Mouse (Mus musculus): ENCODE data around the gene Fam71e1. TPM values are rescaled to one million over a fixed set of nuclear protein-coding genes. Genes with fewer than 3 reads are reported as not detected.

Fam71e1 gene
- 3.3 and 4.1 TPM in 2 replicates for polyA plus RNA-seq (2015; fragmentation: Nextera tagmentation; extraction: Ambion mirVana)

DNA sequence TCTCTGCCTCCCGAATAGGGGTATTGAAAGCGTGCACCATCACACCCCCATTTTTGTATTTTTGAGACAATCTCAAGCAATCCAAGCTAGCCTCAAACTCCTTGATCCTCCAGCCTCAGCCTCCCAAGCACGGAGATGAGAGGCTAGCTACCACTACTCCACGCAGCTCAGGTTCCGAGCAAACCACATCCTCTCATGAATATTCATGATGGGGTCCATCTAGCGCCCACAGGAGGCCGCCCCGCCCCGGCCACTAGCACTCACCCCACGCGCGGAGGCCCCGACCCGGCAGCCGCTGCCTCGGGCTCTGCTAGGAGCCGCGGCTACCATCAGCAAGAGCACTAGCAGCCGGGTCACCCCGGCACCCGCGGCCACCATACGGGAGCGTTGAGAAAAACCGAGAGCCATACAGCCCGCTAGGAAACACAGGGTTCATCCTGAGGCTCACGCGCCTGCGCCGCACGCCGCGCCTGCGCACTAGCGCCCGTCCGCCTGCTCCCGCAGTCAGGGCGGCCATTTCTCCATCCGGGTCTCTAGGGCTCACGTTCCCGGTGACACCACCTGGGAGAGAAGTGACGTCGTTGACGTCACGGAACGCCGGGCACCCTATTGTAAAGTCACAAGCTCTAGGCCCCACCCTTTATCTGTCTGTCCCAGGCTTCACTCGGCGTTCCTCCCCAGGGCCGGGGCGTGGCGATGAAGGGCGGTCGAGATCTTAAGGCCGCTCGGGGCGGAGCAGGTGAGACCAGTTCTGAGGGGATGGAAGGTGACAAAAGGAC is at the start of gene Fam71e1, which contains the start of gene Emc10:
Gene Fam71e1, plus strand, starts transcription at position 590 of the 779 bp plus-strand sequence.
Gene Emc10, minus strand, starts transcription at position 538 of the 779 bp plus-strand sequence.
- H3K9ac ChIP-seq (replicated peaks): peak within 1 kb of the TSS; percentile 70
- TF ChIP-seq CTCF (IDR thresholded peaks at IDR 0.05; ENCODE audit: low read depth) (peak; percentile 21; the same call in 1 of the 2 replicates), EP300 (IDR thresholded peaks at IDR 0.05; ENCODE audit: low read depth) (no peak; the same call in 1 of the 2 replicates)
- peak within 1 kb of the TSS; percentile 60 for H3K4me3 ChIP-seq (ENCODE audit: low read depth, low read length)
- H3K36me3 ChIP-seq (replicated peaks; ENCODE audit: insufficient read depth, low read length): peaks cover 17% of the 10 kb centered on the region
- peak within 1 kb of the TSS; percentile 81 for H3K4me2 ChIP-seq (ENCODE audit: low read depth, low read length)
- H3K27me3 ChIP-seq (ENCODE audit: insufficient read depth, low read length): no peaks in the 10 kb centered on the region
- H3K27ac ChIP-seq (ENCODE audit: low read depth): peak within 1 kb of the TSS; percentile 95
- H3K9me3 ChIP-seq (ENCODE audit: low read length): no peaks in the 10 kb centered on the region
- DNase-seq (peak; percentile 97), ATAC-seq (peak; percentile 96)
- H3K4me1 ChIP-seq (ENCODE audit: insufficient read depth): peaks cover 24% of the 10 kb centered on the region
- under 1% methylated on average over 58 of the region's 58 CpGs for WGBS (ENCODE audit: insufficient replicate concordance)

DNA sequence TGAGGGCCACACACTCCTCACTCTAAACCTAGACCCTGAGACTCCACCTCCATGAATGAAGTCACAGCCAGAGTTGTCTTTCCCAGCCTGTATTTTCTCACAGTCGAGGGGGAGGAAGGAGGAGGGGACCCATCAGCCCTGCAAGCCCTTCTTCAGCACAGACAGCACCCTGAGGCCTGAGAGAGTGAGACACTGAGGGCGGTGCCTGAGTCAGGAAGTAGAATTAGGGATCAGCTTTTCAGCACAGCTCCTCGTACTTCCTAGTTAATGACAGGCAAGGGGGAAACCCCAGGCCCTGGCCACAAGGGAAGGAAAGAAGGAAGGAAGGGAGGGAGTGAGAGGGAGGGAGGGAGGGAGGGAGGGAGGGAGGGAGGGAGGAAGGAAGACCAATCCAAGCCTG is 43.1 kb upstream of the Fam71e1 start:
- no peak for ATAC-seq
- H3K27me3 ChIP-seq (ENCODE audit: insufficient read depth, low read length): no peaks in the 10 kb centered on the region

DNA sequence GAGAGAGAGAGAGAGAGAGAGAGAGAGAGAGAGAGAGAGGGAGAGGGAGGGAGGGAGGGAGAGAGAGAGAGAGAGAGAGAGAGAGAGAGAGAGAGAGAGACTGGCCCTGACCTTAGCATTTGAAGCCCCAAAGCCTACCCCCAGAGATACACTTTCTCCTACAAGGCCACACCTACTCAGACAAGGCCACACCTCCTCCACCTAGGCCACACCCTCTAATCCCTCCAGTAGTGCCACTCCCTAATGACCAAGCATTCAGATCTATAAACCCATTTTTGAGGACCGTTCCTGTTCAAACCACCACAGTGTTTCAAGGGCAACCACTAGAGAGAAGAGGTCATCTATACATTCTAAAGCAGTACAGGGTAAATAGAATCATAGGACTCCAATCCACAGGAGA is 40.1 kb upstream of the Fam71e1 start:
- H3K9me3 ChIP-seq (ENCODE audit: low read length): no peaks in the 10 kb centered on the region
- WGBS (ENCODE audit: insufficient replicate concordance): 77% methylated on average over 1 of the region's 1 CpGs
- no peak for TF ChIP-seq EP300 (IDR thresholded peaks at IDR 0.05; ENCODE audit: low read depth)
- TF ChIP-seq CTCF (IDR thresholded peaks at IDR 0.05; ENCODE audit: low read depth): no peak
- peaks cover 4% of the 10 kb centered on the region; the same call in 1 of the 2 replicates for H3K4me1 ChIP-seq (ENCODE audit: insufficient read depth)
- H3K9ac ChIP-seq (replicated peaks): no peak overlapping the region
- H3K27ac ChIP-seq (ENCODE audit: low read depth): no peak overlapping the region
- DNase-seq: peak; percentile 26
- no peak for ATAC-seq
- H3K36me3 ChIP-seq (replicated peaks; ENCODE audit: insufficient read depth, low read length): no peaks in the 10 kb centered on the region
- no peak overlapping the region for H3K4me3 ChIP-seq (ENCODE audit: low read depth, low read length)
- H3K4me2 ChIP-seq (ENCODE audit: low read depth, low read length): no peak overlapping the region
- peaks cover 19% of the 10 kb centered on the region for H3K27me3 ChIP-seq (ENCODE audit: insufficient read depth, low read length)

More for the DNA sequence above, 43.1 kb upstream of the Fam71e1 start:
- WGBS (ENCODE audit: insufficient replicate concordance): 7% methylated on average over 3 of the region's 3 CpGs
- DNase-seq: no peak
- Histone ChIP-seq H3K9me3 (ENCODE audit: low read length) (no peaks in the 10 kb centered on the region), H3K27ac (ENCODE audit: low read depth) (no peak overlapping the region), H3K9ac (replicated peaks) (no peak overlapping the region), H3K36me3 (replicated peaks; ENCODE audit: insufficient read depth, low read length) (no peaks in the 10 kb centered on the region), H3K4me1 (ENCODE audit: insufficient read depth) (peaks cover 4% of the 10 kb centered on the region; the same call in 1 of the 2 replicates), H3K4me2 (ENCODE audit: low read depth, low read length) (no peak overlapping the region), H3K4me3 (ENCODE audit: low read depth, low read length) (no peak overlapping the region)
- no peak for TF ChIP-seq EP300 (IDR thresholded peaks at IDR 0.05; ENCODE audit: low read depth)
- TF ChIP-seq CTCF (IDR thresholded peaks at IDR 0.05; ENCODE audit: low read depth): no peak

DNA sequence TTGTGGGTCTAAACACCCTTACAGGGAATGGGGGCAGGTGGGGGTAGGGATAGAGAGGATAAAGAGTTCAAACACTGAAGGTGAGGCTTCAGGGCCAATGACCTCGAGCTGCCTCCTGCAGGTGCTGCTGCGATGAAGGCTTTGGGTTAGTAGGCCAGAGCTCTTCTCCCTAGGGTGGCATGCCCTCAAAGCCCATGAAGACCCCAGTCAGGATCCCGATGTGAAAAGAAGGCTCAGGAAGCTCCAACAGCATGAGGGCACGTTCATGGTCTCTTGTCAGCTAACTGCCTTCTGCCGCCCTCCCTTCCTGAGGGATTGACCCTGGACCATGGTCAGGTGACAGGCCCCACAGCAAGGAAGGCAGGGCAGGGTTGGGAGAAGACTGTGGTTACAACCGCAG is 36.3 kb upstream of the Fam71e1 start:
- no peaks in the 10 kb centered on the region for H3K36me3 ChIP-seq (replicated peaks; ENCODE audit: insufficient read depth, low read length)
- H3K9ac ChIP-seq (replicated peaks): no peak overlapping the region
- no peaks in the 10 kb centered on the region for H3K9me3 ChIP-seq (ENCODE audit: low read length)
- H3K4me3 ChIP-seq (ENCODE audit: low read depth, low read length): no peak overlapping the region
- TF ChIP-seq CTCF (IDR thresholded peaks at IDR 0.05; ENCODE audit: low read depth) (no peak), EP300 (IDR thresholded peaks at IDR 0.05; ENCODE audit: low read depth) (no peak)
- DNase-seq (no peak), ATAC-seq (no peak)
- no peak overlapping the region for H3K27ac ChIP-seq (ENCODE audit: low read depth)
- H3K4me1 ChIP-seq (ENCODE audit: insufficient read depth): peaks cover 13% of the 10 kb centered on the region
- H3K4me2 ChIP-seq (ENCODE audit: low read depth, low read length): no peak overlapping the region
- H3K27me3 ChIP-seq (ENCODE audit: insufficient read depth, low read length): peaks cover 49% of the 10 kb centered on the region
- 65% methylated on average over 6 of the region's 6 CpGs for WGBS (ENCODE audit: insufficient replicate concordance)

DNA sequence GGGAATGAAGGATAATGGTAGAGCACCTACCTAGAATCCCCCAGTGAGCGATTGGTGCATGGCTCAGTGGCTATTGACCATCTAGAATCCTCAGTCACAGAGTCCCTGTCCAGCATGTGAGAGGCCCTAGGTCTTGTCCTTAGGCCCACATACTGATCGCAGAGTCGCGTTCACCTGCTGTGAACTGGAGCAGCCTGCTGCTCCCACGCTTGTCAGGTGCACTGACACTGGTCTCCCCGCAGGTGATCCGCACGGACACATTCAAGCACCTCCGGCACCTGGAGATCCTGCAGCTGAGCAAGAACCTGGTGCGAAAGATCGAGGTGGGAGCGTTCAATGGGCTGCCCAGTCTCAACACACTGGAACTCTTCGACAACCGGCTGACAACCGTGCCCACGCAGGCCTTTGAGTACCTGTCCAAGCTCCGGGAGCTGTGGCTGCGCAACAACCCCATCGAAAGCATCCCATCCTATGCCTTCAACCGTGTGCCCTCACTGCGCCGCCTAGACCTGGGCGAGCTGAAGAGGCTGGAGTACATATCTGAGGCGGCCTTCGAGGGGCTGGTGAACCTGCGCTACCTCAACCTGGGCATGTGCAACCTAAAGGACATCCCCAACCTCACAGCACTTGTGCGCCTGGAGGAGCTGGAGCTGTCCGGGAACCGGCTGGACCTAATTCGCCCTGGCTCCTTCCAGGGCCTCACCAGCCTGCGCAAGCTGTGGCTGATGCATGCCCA is 35.4 kb upstream of the Fam71e1 start:
- TF ChIP-seq CTCF (IDR thresholded peaks at IDR 0.05; ENCODE audit: low read depth) (no peak), EP300 (IDR thresholded peaks at IDR 0.05; ENCODE audit: low read depth) (no peak)
- Histone ChIP-seq H3K9me3 (ENCODE audit: low read length) (no peaks in the 10 kb centered on the region), H3K27ac (ENCODE audit: low read depth) (no peak overlapping the region), H3K4me1 (ENCODE audit: insufficient read depth) (peaks cover 15% of the 10 kb centered on the region), H3K4me3 (ENCODE audit: low read depth, low read length) (no peak overlapping the region), H3K9ac (replicated peaks) (no peak overlapping the region), H3K27me3 (ENCODE audit: insufficient read depth, low read length) (peaks cover 49% of the 10 kb centered on the region), H3K36me3 (replicated peaks; ENCODE audit: insufficient read depth, low read length) (no peaks in the 10 kb centered on the region), H3K4me2 (ENCODE audit: low read depth, low read length) (no peak overlapping the region)
- 55% methylated on average over 31 of the region's 31 CpGs for WGBS (ENCODE audit: insufficient replicate concordance)
- ATAC-seq (no peak), DNase-seq (peak; percentile 13)
